Mouse (Mus musculus): ENCODE data around the gene Rnd2.

DNA sequence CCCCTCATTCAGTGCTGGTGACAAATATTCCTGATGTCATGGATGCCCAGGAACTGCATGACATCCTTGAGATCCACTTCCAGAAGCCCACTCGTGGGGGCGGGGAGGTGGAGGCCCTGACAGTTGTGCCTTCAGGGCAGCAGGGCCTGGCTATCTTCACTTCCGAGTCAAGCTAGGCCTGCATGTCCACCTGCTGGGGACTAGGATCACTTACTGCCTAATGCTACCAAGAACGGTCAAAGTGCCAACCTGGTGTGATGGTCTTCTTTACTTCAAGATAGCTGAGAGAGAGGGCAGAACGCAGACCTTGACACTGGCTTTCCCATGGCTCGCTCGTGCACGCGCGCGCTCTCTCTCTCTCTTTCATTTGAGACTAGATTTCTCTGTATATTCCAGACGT lies 6.6 kb upstream of the Rnd2 start:
- TF ChIP-seq CTCF (IDR thresholded peaks at IDR 0.05; ENCODE audit: low read depth, low read length): no peak
- no peak for TF ChIP-seq POLR2A (IDR thresholded peaks at IDR 0.05; ENCODE audit: borderline replicate concordance, low read depth, low read length)

Measured in bone marrow macrophage, adult 2 months (primary cell).